Mouse (Mus musculus) T-helper 2 cell (primary cell): ENCODE data around the gene Kcnq4.

ENCODE experiments used
- in situ Hi-C: fragments of 300-600 bp; cut with MboI, MseI; formaldehyde crosslinking; loops from one replicate; pipeline ENCODE4 v1.15.1; 2025; ENCODE audit warnings: high pct_unique_total_duplicates

The Kcnq4 gene

GRCm38 (mm10) chr4:120747941-120748866 is at the start of gene Kcnq4:
TSS of gene Kcnq4 (minus strand) at chr4:120748612.
- in situ Hi-C loops, result no loop called here

- in situ Hi-C loops, result no loop called here
These were observed 48.3 kb upstream of the Kcnq4 start for GRCm38 (mm10) chr4:120796687-120797086.

GRCm38 (mm10) chr4:120795646-120796045 is 47.2 kb upstream of the Kcnq4 start:
- in situ Hi-C loops, result no loop called here

- in situ Hi-C loops, result no loop called here
These were observed 44.5 kb upstream of the Kcnq4 start for GRCm38 (mm10) chr4:120792918-120793317.

- in situ Hi-C loops, result no loop called here
These were observed 41.6 kb upstream of the Kcnq4 start for GRCm38 (mm10) chr4:120790027-120790426.

GRCm38 (mm10) chr4:120755801-120756200 is 7.4 kb upstream of the Kcnq4 start:
- in situ Hi-C loops, result no loop called here

GRCm38 (mm10) chr4:120755299-120755698 is 6.9 kb upstream of the Kcnq4 start:
- in situ Hi-C loops, result no loop called here

- in situ Hi-C loops, result no loop called here
These were observed 1.2 kb upstream of the Kcnq4 start for GRCm38 (mm10) chr4:120749601-120750000.

GRCm38 (mm10) chr4:120747243-120747792 is 1.1 kb downstream of the Kcnq4 start:
- in situ Hi-C loops, result no loop called here

- in situ Hi-C loops, result no loop called here
These were observed 1.8 kb downstream of the Kcnq4 start for GRCm38 (mm10) chr4:120746552-120747150.

- in situ Hi-C loops, result no loop called here
These were observed 2.5 kb downstream of the Kcnq4 start for GRCm38 (mm10) chr4:120745731-120746551.

GRCm38 (mm10) chr4:120743636-120744035 is 4.8 kb downstream of the Kcnq4 start:
- in situ Hi-C loops, result no loop called here

- in situ Hi-C loops, result no loop called here
These were observed 7.1 kb downstream of the Kcnq4 start for GRCm38 (mm10) chr4:120741303-120741702.

GRCm38 (mm10) chr4:120734012-120734622 is 14.3 kb downstream of the Kcnq4 start:
- in situ Hi-C loops, result no loop called here

GRCm38 (mm10) chr4:120732737-120733136 is 15.7 kb downstream of the Kcnq4 start:
- in situ Hi-C loops, result no loop called here

GRCm38 (mm10) chr4:120731030-120731644 is 17.3 kb downstream of the Kcnq4 start:
- in situ Hi-C loops, result no loop called here

GRCm38 (mm10) chr4:120730574-120730973 is 17.8 kb downstream of the Kcnq4 start:
- in situ Hi-C loops, result no loop called here

- in situ Hi-C loops, result no loop called here
These were observed 18.3 kb downstream of the Kcnq4 start for GRCm38 (mm10) chr4:120730146-120730545.

GRCm38 (mm10) chr4:120729441-120729840 is 19.0 kb downstream of the Kcnq4 start:
- in situ Hi-C loops, result no loop called here

GRCm38 (mm10) chr4:120727842-120728241 is 20.6 kb downstream of the Kcnq4 start:
- in situ Hi-C loops, result no loop called here

GRCm38 (mm10) chr4:120726174-120726573 is 22.2 kb downstream of the Kcnq4 start:
- in situ Hi-C loops, result no loop called here
